Mouse (Mus musculus): ENCODE results near the gene Dnaaf1. TPM values are rescaled to one million over a fixed set of nuclear protein-coding genes. Genes with fewer than 3 reads are reported as not detected.

The Dnaaf1 gene
- polyA plus RNA-seq, 1 experiment from 2014 or later, result 0.11 TPM

- Histone ChIP-seq H3K4me3 (no peak overlapping the region), H3K27me3 (ENCODE audit: poor library complexity, severe bottlenecking) (no peaks in the 10 kb centered on the region), H3K36me3 (replicated peaks) (no peaks in the 10 kb centered on the region), H3K4me1 (no peaks in the 10 kb centered on the region; the same call in 1 of the 2 replicates), H3K9me3 (peaks cover 9% of the 10 kb centered on the region; the same call in 1 of the 2 replicates), H3K27ac (no peak overlapping the region)
- WGBS, result 73% methylated on average over 18 of the region's 18 CpGs
- no peak for DNase-seq (ENCODE audit: extremely low spot score, low spot score)
These were observed 70.1 kb downstream of the Dnaaf1 start for GRCm38 (mm10) chr8:119644981-119645597.

DNA sequence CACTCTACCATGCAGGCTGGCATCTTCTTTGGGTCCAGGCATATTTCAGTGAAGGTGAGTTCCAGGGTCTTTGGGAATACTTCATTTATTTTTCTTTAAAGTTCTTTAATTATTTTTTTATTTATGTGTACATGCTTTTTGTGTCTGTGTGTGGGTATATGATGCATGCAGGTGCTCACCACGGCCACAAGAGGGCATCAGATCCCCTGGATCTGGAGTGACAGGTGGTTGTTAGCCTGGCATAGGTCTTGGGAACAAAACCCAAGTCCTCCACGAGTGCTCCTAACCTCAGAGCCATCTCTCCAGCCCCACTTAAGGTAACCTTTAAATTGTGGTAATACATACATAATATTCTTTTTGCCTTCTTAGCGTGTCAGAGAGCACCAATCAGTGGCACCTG lies 71.2 kb downstream of the Dnaaf1 start:
- Histone ChIP-seq H3K36me3 (replicated peaks) (no peaks in the 10 kb centered on the region), H3K27ac (no peak overlapping the region), H3K9me3 (peaks cover 9% of the 10 kb centered on the region; the same call in 1 of the 2 replicates), H3K4me1 (no peaks in the 10 kb centered on the region; the same call in 1 of the 2 replicates), H3K27me3 (ENCODE audit: poor library complexity, severe bottlenecking) (no peaks in the 10 kb centered on the region), H3K4me3 (no peak overlapping the region)
- no peak for DNase-seq (ENCODE audit: extremely low spot score, low spot score)
- 77% methylated on average over 3 of the region's 3 CpGs for WGBS

DNA sequence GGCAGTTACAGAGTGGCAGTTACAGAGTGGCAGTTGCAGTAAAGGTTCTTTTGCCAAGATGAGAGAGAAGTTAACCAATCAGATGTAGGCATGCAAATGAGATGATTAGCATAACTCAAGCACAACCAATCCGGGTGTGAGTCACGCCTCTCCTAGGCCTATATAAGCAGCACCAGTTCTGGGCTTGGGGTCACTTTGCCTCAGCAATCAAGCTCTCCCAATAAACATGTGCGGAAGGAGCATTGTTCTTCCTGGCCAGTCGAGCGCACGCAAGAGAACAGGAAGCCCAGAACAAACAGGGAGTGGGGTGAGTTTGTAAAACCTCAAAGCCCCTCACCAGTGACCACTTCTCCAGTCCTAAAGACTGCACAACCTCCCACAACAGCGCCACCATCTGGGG lies 71.8 kb downstream of the Dnaaf1 start:
- H3K36me3 ChIP-seq (replicated peaks), result no peaks in the 10 kb centered on the region
- H3K4me1 ChIP-seq, result no peaks in the 10 kb centered on the region; the same call in 1 of the 2 replicates
- no peaks in the 10 kb centered on the region for H3K27me3 ChIP-seq (ENCODE audit: poor library complexity, severe bottlenecking)
- peaks cover 9% of the 10 kb centered on the region; the same call in 1 of the 2 replicates for H3K9me3 ChIP-seq
- no peak overlapping the region for H3K27ac ChIP-seq
- DNase-seq (ENCODE audit: extremely low spot score, low spot score), result no peak
- H3K4me3 ChIP-seq, result no peak overlapping the region
- 88% methylated on average over 7 of the region's 7 CpGs for WGBS

Other genes with a start within 250 kb of the Dnaaf1 start
- gene Hsbp1, start 230.7 kb upstream of the Dnaaf1 start, polyA plus RNA-seq (2016; fragmentation: Nextera tagmentation; extraction: Ambion mirVana), result 246 and 255 TPM in 2 replicates
- 9.2 and 10.2 TPM in 2 replicates for gene Mlycd, start 180.4 kb upstream of the Dnaaf1 start, polyA plus RNA-seq (2016; fragmentation: Nextera tagmentation; extraction: Ambion mirVana)
- 0.48 and 0.73 TPM in 2 replicates for gene Osgin1, start 141.1 kb upstream of the Dnaaf1 start, polyA plus RNA-seq (2016; fragmentation: Nextera tagmentation; extraction: Ambion mirVana)
- 15.5 and 19.1 TPM in 2 replicates for gene Necab2, start 128.5 kb upstream of the Dnaaf1 start, polyA plus RNA-seq (2016; fragmentation: Nextera tagmentation; extraction: Ambion mirVana)
- gene Slc38a8, start 73.5 kb upstream of the Dnaaf1 start, polyA plus RNA-seq (2016; fragmentation: Nextera tagmentation; extraction: Ambion mirVana), result 1.0 and 4.4 TPM in 2 replicates
- gene Mbtps1, start 16.5 kb upstream of the Dnaaf1 start, polyA plus RNA-seq (2016; fragmentation: Nextera tagmentation; extraction: Ambion mirVana), result 106 TPM in 2 replicates
- gene Hsdl1, start 52 bp upstream of the Dnaaf1 start, polyA plus RNA-seq (2016; fragmentation: Nextera tagmentation; extraction: Ambion mirVana), result 61.9 and 66.0 TPM in 2 replicates
- gene Taf1c, start 30.0 kb downstream of the Dnaaf1 start, polyA plus RNA-seq (2016; fragmentation: Nextera tagmentation; extraction: Ambion mirVana), result 17.0 and 18.5 TPM in 2 replicates
- 0.10 and 0.16 TPM in 2 replicates for gene Adad2, start 37.5 kb downstream of the Dnaaf1 start, polyA plus RNA-seq (2016; fragmentation: Nextera tagmentation; extraction: Ambion mirVana)
- gene Kcng4, start 60.4 kb downstream of the Dnaaf1 start, polyA plus RNA-seq (2016; fragmentation: Nextera tagmentation; extraction: Ambion mirVana), result 0.10 and 0.11 TPM in 2 replicates
- gene Wfdc1, start 91.1 kb downstream of the Dnaaf1 start, polyA plus RNA-seq (2016; fragmentation: Nextera tagmentation; extraction: Ambion mirVana), result 2.7 and 3.7 TPM in 2 replicates
- 1.5 and 1.6 TPM in 2 replicates for gene Atp2c2, start 124.8 kb downstream of the Dnaaf1 start, polyA plus RNA-seq (2016; fragmentation: Nextera tagmentation; extraction: Ambion mirVana)
- 16.7 and 17.3 TPM in 2 replicates for gene Tldc1, start 203.2 kb downstream of the Dnaaf1 start, polyA plus RNA-seq (2016; fragmentation: Nextera tagmentation; extraction: Ambion mirVana)